Mouse (Mus musculus): ENCODE measurements around the gene Rfx7. TPM values are rescaled to one million over a fixed set of nuclear protein-coding genes. Genes with fewer than 3 reads are reported as not detected.
"Not testable (repeated sequence)": the region's sequence is repeated elsewhere in the genome, so short reads cannot be mapped to it uniquely, and the experiment has no call there.

The Rfx7 gene
- polyA plus RNA-seq, 1 experiment from 2014 or later = 9.8 TPM

GRCm38 (mm10) chr9:72641093-72641680 lies 109.1 kb downstream of the Rfx7 start:
- Histone ChIP-seq H3K36me3 (no peaks in the 10 kb centered on the region), H3K9me3 (replicated peaks) (no peaks in the 10 kb centered on the region), H3K27me3 (no peaks in the 10 kb centered on the region), H3K4me2 (replicated peaks) (no peak overlapping the region), H3K27ac (replicated peaks) (peak overlapping the region; percentile 96), H3K9ac (no peak overlapping the region), H3K4me3 (replicated peaks) (no peak overlapping the region), H3K4me1 (peaks cover 51% of the 10 kb centered on the region)
- WGBS = 56% methylated on average over 6 of the region's 6 CpGs
- ATAC-seq (ENCODE audit: insufficient number of reproducible peaks, low FRiP score, low TSS enrichment, low read depth) = no peak

DNA sequence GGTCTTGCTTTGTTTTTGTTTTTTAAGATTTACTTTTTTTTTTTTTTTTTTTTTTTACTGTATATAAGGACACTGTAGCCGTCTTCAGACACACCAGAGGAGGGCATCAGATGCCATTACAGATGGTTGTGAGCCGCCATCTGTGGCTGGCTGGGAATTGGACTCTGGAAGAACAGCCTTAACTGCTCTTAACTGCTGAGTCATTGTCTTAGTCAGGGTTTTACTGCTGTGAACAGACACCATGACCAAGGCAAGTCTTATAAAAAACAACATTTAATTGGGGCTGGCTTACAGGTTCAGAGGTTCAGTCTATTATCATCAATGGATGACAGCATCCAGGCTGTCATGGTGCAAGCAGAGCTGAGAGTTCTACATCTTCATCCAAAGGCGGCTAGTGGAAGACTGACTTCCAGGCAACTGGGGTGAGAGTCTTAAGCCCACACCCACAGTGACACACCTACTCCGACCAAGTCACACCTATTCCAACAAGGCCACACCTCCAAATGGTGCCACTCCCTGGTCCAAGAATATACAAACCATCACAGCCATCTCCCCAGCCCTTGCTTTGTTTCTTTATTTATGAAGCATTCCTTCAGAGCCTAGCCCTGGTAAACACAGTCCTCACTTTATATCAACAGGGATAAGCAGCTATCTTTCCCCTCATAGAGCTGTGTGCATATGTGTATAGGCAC lies 110.9 kb downstream of the Rfx7 start:
- 84% methylated on average over 4 of the region's 4 CpGs for WGBS
- H3K27me3 ChIP-seq; H3K27ac ChIP-seq (replicated peaks); H3K4me3 ChIP-seq (replicated peaks); H3K36me3 ChIP-seq; H3K9me3 ChIP-seq (replicated peaks); H3K9ac ChIP-seq; ATAC-seq (ENCODE audit: insufficient number of reproducible peaks, low FRiP score, low TSS enrichment, low read depth); H3K4me2 ChIP-seq (replicated peaks): not testable (repeated sequence)
- peaks cover 51% of the 10 kb centered on the region for H3K4me1 ChIP-seq

DNA sequence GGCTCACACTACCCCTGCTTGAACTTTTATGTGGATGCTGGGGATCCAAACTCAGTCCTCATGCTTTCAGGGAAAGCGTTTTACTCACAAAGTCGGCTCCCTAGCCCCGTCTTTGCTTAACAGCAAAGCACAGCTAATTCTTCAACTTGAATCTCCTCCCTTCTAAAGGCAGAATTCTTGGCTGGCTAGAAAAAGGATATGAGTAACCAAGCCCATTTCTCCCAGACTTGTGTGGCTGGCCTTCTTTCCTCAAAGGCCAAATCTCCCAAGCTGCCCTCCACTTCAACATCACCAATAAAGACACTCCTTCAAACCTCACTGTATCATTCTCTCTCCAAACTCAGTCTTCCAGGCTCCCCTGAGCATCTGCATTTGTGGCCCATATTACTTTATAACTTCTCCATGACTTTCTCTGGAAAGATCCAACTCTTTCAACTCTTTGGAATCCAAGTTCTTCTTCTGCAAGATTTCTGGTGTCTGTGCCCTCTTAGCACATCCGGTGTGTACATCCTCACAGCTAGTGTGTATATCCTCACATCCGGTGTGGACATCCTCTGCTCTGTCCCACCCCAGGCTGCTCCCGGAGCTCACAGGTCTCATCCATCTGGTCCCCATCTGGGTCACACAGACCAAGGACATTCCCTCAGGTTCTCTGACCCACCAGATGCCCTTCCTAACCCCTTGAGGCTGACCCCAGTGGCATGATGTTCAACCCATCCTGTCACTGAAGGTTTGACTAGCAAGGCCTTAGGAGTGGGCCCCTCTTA lies 111.8 kb downstream of the Rfx7 start:
- H3K9ac ChIP-seq = no peak overlapping the region
- peaks cover 51% of the 10 kb centered on the region for H3K4me1 ChIP-seq
- H3K27me3 ChIP-seq = no peaks in the 10 kb centered on the region

GRCm38 (mm10) chr9:72644418-72645110 lies 112.5 kb downstream of the Rfx7 start:
- 17% methylated on average over 6 of the region's 6 CpGs for WGBS
- Histone ChIP-seq H3K27me3 (no peaks in the 10 kb centered on the region), H3K36me3 (no peaks in the 10 kb centered on the region), H3K27ac (replicated peaks) (peak overlapping the region; percentile 77), H3K9ac (no peak overlapping the region), H3K9me3 (replicated peaks) (no peaks in the 10 kb centered on the region), H3K4me2 (replicated peaks) (no peak overlapping the region), H3K4me1 (peaks cover 45% of the 10 kb centered on the region), H3K4me3 (replicated peaks) (no peak overlapping the region)
- ATAC-seq (ENCODE audit: insufficient number of reproducible peaks, low FRiP score, low TSS enrichment, low read depth) = no peak

More for the DNA sequence above, 111.8 kb downstream of the Rfx7 start:
- no peak for ATAC-seq (ENCODE audit: insufficient number of reproducible peaks, low FRiP score, low TSS enrichment, low read depth)
- Histone ChIP-seq H3K36me3 (no peaks in the 10 kb centered on the region), H3K4me2 (replicated peaks) (no peak overlapping the region), H3K9me3 (replicated peaks) (no peaks in the 10 kb centered on the region), H3K4me3 (replicated peaks) (no peak overlapping the region), H3K27ac (replicated peaks) (peak overlapping the region; percentile 77)
- WGBS = 52% methylated on average over 6 of the region's 6 CpGs

GRCm38 (mm10) chr9:72649781-72650180 lies 117.7 kb downstream of the Rfx7 start:
- Histone ChIP-seq H3K36me3 (no peaks in the 10 kb centered on the region), H3K4me1 (peaks cover 29% of the 10 kb centered on the region), H3K27me3 (no peaks in the 10 kb centered on the region), H3K9ac (no peak overlapping the region), H3K4me2 (replicated peaks) (no peak overlapping the region), H3K4me3 (replicated peaks) (no peak overlapping the region), H3K27ac (replicated peaks) (peak overlapping the region; percentile 73; the same call in 1 of the 2 replicates), H3K9me3 (replicated peaks) (no peaks in the 10 kb centered on the region)
- WGBS = 24% methylated on average over 2 of the region's 2 CpGs
- no peak for ATAC-seq (ENCODE audit: insufficient number of reproducible peaks, low FRiP score, low TSS enrichment, low read depth)

GRCm38 (mm10) chr9:72652961-72653360 lies 120.9 kb downstream of the Rfx7 start:
- peaks cover 33% of the 10 kb centered on the region for H3K4me1 ChIP-seq
- no peaks in the 10 kb centered on the region for H3K27me3 ChIP-seq
- no peaks in the 10 kb centered on the region for H3K36me3 ChIP-seq
- H3K4me3 ChIP-seq (replicated peaks) = 0 out of 2 replicates have a peak overlapping the region, but pooled peaks have one; percentile 6
- peak; percentile 87 for ATAC-seq (ENCODE audit: insufficient number of reproducible peaks, low FRiP score, low TSS enrichment, low read depth)
- WGBS = 11% methylated on average over 8 of the region's 8 CpGs
- H3K4me2 ChIP-seq (replicated peaks) = peak overlapping the region; percentile 32
- no peak overlapping the region for H3K9ac ChIP-seq
- no peaks in the 10 kb centered on the region for H3K9me3 ChIP-seq (replicated peaks)
- H3K27ac ChIP-seq (replicated peaks) = peak overlapping the region; percentile 94

DNA sequence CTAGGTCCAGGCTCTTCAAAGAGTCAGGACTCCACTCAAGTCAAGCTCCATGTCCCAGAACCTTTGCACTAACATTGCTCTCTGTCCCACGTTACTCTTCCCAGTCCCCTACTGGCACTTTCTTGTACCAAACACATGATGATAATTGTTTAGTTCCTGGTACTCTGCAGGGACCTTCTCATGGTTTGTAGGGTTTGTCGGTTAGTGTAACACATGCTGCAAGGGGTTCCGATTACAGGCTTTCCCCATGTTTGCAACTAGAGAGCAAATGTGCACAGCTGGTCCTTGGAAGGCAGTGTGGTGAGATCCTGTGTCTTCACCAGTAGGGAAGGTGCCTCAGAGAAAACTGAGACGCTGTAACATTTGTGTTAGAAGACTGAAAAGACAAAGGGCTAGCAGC lies 121.5 kb downstream of the Rfx7 start:
- peaks cover 33% of the 10 kb centered on the region for H3K4me1 ChIP-seq
- H3K4me2 ChIP-seq (replicated peaks) = peak overlapping the region; percentile 32
- H3K9ac ChIP-seq = no peak overlapping the region
- H3K36me3 ChIP-seq = no peaks in the 10 kb centered on the region
- H3K4me3 ChIP-seq (replicated peaks) = 0 out of 2 replicates have a peak overlapping the region, but pooled peaks have one; percentile 6
- no peaks in the 10 kb centered on the region for H3K9me3 ChIP-seq (replicated peaks)
- peak; percentile 48; the same call in 1 of the 2 replicates for ATAC-seq (ENCODE audit: insufficient number of reproducible peaks, low FRiP score, low TSS enrichment, low read depth)
- 7% methylated on average over 4 of the region's 4 CpGs for WGBS
- H3K27me3 ChIP-seq = no peaks in the 10 kb centered on the region
- H3K27ac ChIP-seq (replicated peaks) = peak overlapping the region; percentile 94

DNA sequence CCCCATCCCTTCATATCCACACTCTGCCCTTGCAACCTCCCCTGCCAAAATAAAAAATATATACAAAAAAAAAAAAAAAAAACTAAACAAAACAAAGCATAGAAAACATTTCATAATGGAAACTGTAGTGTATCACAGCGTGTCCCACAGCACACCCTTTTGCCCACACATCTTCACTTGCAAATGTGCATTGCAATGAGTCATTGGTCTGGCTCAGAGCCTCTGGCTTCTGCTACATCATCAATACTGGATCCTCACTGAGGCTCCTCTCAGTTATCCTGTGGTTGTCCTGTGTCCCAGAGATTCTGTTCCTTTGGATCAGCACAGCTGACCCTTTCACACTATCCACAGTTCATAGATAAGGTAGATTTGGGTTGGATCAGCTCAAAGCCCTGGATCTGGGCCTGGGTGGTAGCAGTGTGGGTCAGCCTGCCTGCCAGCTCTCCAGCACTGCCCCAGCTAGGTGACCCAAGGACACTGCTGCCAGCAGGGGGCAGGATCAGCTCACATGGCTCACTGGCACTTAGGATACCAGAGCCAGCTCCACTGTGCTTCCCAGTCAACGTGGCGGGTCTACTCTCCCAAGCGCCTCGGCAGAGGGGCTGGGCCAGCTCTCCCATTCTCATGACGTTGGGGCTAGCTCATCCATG lies 122.7 kb downstream of the Rfx7 start:
- H3K4me1 ChIP-seq = peaks cover 33% of the 10 kb centered on the region
- no peak overlapping the region for H3K4me3 ChIP-seq (replicated peaks)
- no peaks in the 10 kb centered on the region for H3K9me3 ChIP-seq (replicated peaks)
- 69% methylated on average over 6 of the region's 6 CpGs for WGBS
- no peaks in the 10 kb centered on the region for H3K27me3 ChIP-seq
- H3K4me2 ChIP-seq (replicated peaks) = no peak overlapping the region
- no peak for ATAC-seq (ENCODE audit: insufficient number of reproducible peaks, low FRiP score, low TSS enrichment, low read depth)
- H3K9ac ChIP-seq = no peak overlapping the region
- no peak overlapping the region for H3K27ac ChIP-seq (replicated peaks)
- H3K36me3 ChIP-seq = no peaks in the 10 kb centered on the region

- Histone ChIP-seq H3K4me2 (replicated peaks) (no peak overlapping the region), H3K36me3 (no peaks in the 10 kb centered on the region), H3K9me3 (replicated peaks) (no peaks in the 10 kb centered on the region), H3K4me1 (peaks cover 33% of the 10 kb centered on the region), H3K9ac (no peak overlapping the region), H3K4me3 (replicated peaks) (no peak overlapping the region), H3K27ac (replicated peaks) (no peak overlapping the region), H3K27me3 (no peaks in the 10 kb centered on the region)
- 0 out of 2 replicates have a peak, but pooled peaks have one; percentile 36 for ATAC-seq (ENCODE audit: insufficient number of reproducible peaks, low FRiP score, low TSS enrichment, low read depth)
- 69% methylated on average over 5 of the region's 5 CpGs for WGBS
These were observed 123.6 kb downstream of the Rfx7 start for GRCm38 (mm10) chr9:72655602-72656001.

- no peak for ATAC-seq (ENCODE audit: insufficient number of reproducible peaks, low FRiP score, low TSS enrichment, low read depth)
- H3K36me3 ChIP-seq = no peaks in the 10 kb centered on the region
- H3K4me2 ChIP-seq (replicated peaks) = no peak overlapping the region
- no peaks in the 10 kb centered on the region for H3K9me3 ChIP-seq (replicated peaks)
- H3K9ac ChIP-seq = no peak overlapping the region
- H3K4me3 ChIP-seq (replicated peaks) = no peak overlapping the region
- WGBS = 54% methylated on average over 4 of the region's 4 CpGs
- H3K27ac ChIP-seq (replicated peaks) = no peak overlapping the region
- H3K4me1 ChIP-seq = peaks cover 37% of the 10 kb centered on the region
- H3K27me3 ChIP-seq = no peaks in the 10 kb centered on the region
These were observed 124.5 kb downstream of the Rfx7 start for GRCm38 (mm10) chr9:72656491-72656890.
